Mouse (Mus musculus): Measurements from ENCODE around the gene Rftn2. TPM values are rescaled to one million over a fixed set of nuclear protein-coding genes. Genes with fewer than 3 reads are reported as not detected.
A peak's percentile ranks its signal among the peaks of the same experiment; 100 is the strongest.

Gene Rftn2
- 0.53 and 0.85 TPM in 2 replicates for polyA plus RNA-seq (2012; rRNA removed)

DNA sequence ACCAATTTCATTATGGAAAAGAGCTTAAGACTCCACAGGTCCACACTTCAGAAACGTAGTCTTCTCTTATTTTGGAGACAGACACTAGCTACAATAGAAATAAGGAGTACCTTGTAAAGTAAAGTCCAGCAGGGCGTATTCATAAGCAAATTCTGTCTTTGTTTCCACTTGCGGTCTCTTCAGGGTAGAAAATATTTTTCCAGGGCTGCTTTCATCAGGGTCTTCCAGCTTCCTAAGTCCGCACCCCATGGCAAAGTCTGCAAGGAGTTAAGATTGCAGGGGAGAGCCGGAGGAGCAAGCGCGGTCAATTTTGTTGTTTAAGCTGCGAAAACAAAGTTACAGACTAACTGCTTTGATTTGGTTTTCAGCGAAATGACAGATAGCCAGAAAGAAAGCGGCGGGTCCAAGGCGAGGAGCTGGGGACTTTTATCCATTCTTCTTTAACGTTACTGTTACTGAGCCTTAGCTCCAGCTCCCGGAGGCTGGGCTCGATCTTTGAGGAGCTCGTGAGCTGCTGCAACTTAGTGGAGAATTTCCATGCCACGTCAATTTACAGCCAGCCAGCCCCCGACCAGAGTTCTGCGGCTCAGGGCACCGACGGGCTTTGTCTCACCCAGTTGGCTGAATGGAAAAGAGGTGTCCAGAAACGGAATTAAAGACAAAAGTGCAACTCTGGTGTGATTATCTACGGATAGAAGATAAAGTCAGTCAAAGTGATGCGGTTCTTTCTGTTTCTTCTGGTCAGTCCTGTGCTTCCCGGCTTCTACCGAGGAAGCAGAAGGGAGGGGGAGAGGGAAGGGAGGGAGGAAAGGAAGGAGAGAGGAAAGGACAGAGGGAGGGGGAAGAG is at the start of gene Rftn2:
Gene Rftn2, minus strand, starts transcription at position 772 of the 847 bp plus-strand sequence.
- Histone ChIP-seq H3K27me3 (ENCODE audit: control insufficient read depth, insufficient read depth, low read length) (peaks cover 2% of the 10 kb centered on the region; the same call in 1 of the 2 replicates), H3K4me3 (ENCODE audit: low read depth, low read length) (peak within 1 kb of the TSS; percentile 66), H3K4me1 (ENCODE audit: control insufficient read depth, insufficient read depth, insufficient read length, low read length) (no peaks in the 10 kb centered on the region), H3K36me3 (ENCODE audit: control insufficient read depth, insufficient read depth, low read length) (no peaks in the 10 kb centered on the region), H3K27ac (ENCODE audit: insufficient read depth, low read depth, low read length) (no peak within 1 kb of the TSS)
- whole genome bisulfite sequencing: 8% methylated on average over 26 of the region's 26 CpGs
- no peak for TF ChIP-seq POLR2A (IDR thresholded peaks at IDR 0.05; ENCODE audit: low read depth, low read length)

DNA sequence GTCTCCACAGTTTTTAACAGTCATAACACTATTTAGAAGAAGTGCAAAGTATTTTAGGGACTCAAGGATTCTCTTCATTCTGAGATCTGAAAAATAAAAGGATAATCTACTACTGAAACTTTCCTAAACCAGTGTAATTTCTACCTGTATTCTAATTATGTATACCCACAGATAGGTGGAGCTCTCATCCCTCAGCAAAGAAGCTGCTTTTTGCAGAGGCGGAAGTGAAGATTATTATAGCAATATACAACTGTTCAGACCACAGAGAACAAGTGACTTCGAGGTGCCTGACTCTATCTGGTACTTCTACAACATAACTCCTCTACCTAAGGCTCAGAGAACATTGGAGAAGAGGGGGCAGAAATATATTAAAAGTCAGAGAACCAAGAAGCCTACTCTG is 38.9 kb upstream of the Rftn2 start:
- H3K27me3 ChIP-seq (ENCODE audit: control insufficient read depth, insufficient read depth, low read length): no peaks in the 10 kb centered on the region
- no peaks in the 10 kb centered on the region for H3K4me1 ChIP-seq (ENCODE audit: control insufficient read depth, insufficient read depth, insufficient read length, low read length)
- WGBS: 34% methylated on average over 2 of the region's 2 CpGs
- H3K27ac ChIP-seq (ENCODE audit: insufficient read depth, low read depth, low read length): no peak overlapping the region
- no peaks in the 10 kb centered on the region for H3K36me3 ChIP-seq (ENCODE audit: control insufficient read depth, insufficient read depth, low read length)
- TF ChIP-seq POLR2A (IDR thresholded peaks at IDR 0.05; ENCODE audit: low read depth, low read length): no peak
- H3K4me3 ChIP-seq (ENCODE audit: low read depth, low read length): no peak overlapping the region

DNA sequence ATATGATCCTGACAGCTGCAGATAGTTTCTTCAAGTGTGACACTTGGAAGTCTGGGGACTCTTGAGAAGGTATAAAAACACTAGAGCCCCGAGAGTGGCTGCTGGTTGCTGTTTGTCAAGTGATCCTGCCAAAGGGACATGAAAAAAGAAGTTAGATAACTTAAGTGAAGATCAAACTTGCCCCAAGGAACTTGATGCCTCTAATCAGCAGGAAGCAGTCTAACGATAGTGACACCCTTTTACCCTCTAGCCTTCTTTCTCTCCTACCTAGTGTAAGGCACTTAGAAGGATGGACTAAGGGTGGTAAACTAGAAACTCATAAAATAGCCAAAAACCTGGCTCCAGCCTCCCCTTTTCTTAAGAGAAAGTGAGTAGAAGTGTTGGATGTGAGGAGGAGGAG is 37.8 kb upstream of the Rftn2 start:
- H3K27me3 ChIP-seq (ENCODE audit: control insufficient read depth, insufficient read depth, low read length): no peaks in the 10 kb centered on the region
- no peak overlapping the region for H3K4me3 ChIP-seq (ENCODE audit: low read depth, low read length)
- no peaks in the 10 kb centered on the region for H3K36me3 ChIP-seq (ENCODE audit: control insufficient read depth, insufficient read depth, low read length)
- TF ChIP-seq CTCF (IDR thresholded peaks at IDR 0.05; ENCODE audit: extremely low read depth, insufficient read length, insufficient replicate concordance, low read depth, low read length): no peak
- no peak for TF ChIP-seq POLR2A (IDR thresholded peaks at IDR 0.05; ENCODE audit: low read depth, low read length)
- no peak overlapping the region for H3K27ac ChIP-seq (ENCODE audit: insufficient read depth, low read depth, low read length)
- H3K4me1 ChIP-seq (ENCODE audit: control insufficient read depth, insufficient read depth, insufficient read length, low read length): no peaks in the 10 kb centered on the region
- WGBS: 34% methylated on average over 2 of the region's 2 CpGs

DNA sequence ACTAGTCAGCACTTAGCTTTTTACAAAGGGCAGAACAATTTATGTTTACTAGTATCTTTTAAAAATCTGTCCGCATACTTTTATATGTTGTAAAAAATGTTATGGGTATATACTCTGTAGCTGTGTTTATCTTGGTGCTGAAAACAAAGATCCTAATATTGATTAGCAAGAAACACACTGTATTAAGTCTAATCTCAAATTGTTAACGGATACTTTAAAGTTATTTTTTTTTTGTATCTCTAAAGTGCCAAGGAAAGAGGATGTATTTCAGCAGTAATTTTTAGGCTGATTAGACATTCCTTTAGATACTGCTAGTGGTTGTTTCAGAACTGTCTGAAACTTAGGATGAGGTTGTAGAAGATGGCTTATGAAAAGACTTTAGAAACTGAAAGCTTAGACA is 19.8 kb upstream of the Rftn2 start:
- Histone ChIP-seq H3K27me3 (ENCODE audit: control insufficient read depth, insufficient read depth, low read length) (no peaks in the 10 kb centered on the region), H3K4me1 (ENCODE audit: control insufficient read depth, insufficient read depth, insufficient read length, low read length) (peaks cover 2% of the 10 kb centered on the region; the same call in 1 of the 2 replicates), H3K27ac (ENCODE audit: insufficient read depth, low read depth, low read length) (no peak overlapping the region), H3K36me3 (ENCODE audit: control insufficient read depth, insufficient read depth, low read length) (peaks cover 2% of the 10 kb centered on the region; the same call in 1 of the 2 replicates), H3K4me3 (ENCODE audit: low read depth, low read length) (no peak overlapping the region)
- no peak for TF ChIP-seq POLR2A (IDR thresholded peaks at IDR 0.05; ENCODE audit: low read depth, low read length)
- no peak for TF ChIP-seq CTCF (IDR thresholded peaks at IDR 0.05; ENCODE audit: extremely low read depth, insufficient read length, insufficient replicate concordance, low read depth, low read length)
- 92% methylated on average over 2 of the region's 2 CpGs for WGBS

DNA sequence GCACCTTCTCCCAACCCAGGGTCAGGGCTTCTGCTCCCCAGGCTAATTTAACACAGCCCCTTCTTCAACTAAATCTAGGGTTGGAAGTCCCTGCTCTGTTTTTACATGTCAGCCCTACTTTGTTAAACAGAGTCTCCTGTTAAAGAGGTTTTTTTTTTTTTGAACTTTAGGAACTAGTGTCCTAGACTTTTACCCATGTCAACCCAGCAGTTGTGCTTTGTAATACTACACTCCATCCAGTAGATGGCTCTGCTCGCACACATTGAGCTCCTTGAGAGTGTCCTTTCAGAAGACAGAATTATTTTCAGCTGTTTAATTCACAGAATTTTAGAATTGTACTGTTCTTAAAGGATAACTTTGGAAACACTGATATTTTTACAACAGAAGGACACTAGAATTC is 12.7 kb upstream of the Rftn2 start:
- Histone ChIP-seq H3K36me3 (ENCODE audit: control insufficient read depth, insufficient read depth, low read length) (peaks cover 2% of the 10 kb centered on the region; the same call in 1 of the 2 replicates), H3K4me1 (ENCODE audit: control insufficient read depth, insufficient read depth, insufficient read length, low read length) (peaks cover 5% of the 10 kb centered on the region; the same call in 1 of the 2 replicates), H3K27me3 (ENCODE audit: control insufficient read depth, insufficient read depth, low read length) (no peaks in the 10 kb centered on the region), H3K4me3 (ENCODE audit: low read depth, low read length) (no peak overlapping the region), H3K27ac (ENCODE audit: insufficient read depth, low read depth, low read length) (no peak overlapping the region)
- no peak for TF ChIP-seq POLR2A (IDR thresholded peaks at IDR 0.05; ENCODE audit: low read depth, low read length)
- TF ChIP-seq CTCF (IDR thresholded peaks at IDR 0.05; ENCODE audit: extremely low read depth, insufficient read length, insufficient replicate concordance, low read depth, low read length): no peak
- WGBS: 2% methylated on average over 1 of the region's 1 CpGs

DNA sequence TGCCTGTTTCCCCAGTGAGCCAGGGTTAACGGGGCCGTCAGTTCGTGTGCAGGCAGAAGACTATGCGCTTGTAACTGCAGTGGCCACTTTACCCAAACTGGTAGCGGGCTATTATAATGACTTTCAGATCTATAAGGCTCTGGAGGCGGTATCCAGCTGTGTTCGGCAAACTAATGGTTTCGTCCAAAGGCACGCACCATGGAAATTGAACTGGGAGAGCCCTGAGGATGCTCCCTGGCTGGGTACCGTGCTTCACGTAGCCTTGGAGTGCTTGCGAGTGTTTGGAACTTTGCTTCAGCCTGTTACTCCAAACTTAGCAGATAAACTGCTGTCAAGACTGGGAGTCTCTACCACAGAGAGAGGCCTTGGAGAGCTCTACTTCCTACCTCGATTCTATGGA is 11.9 kb upstream of the Rftn2 start:
- WGBS: 8% methylated on average over 13 of the region's 13 CpGs
- Histone ChIP-seq H3K27me3 (ENCODE audit: control insufficient read depth, insufficient read depth, low read length) (no peaks in the 10 kb centered on the region), H3K27ac (ENCODE audit: insufficient read depth, low read depth, low read length) (no peak overlapping the region), H3K4me3 (ENCODE audit: low read depth, low read length) (peak overlapping the region; percentile 96), H3K36me3 (ENCODE audit: control insufficient read depth, insufficient read depth, low read length) (no peaks in the 10 kb centered on the region), H3K4me1 (ENCODE audit: control insufficient read depth, insufficient read depth, insufficient read length, low read length) (peaks cover 5% of the 10 kb centered on the region; the same call in 1 of the 2 replicates)
- TF ChIP-seq CTCF (IDR thresholded peaks at IDR 0.05; ENCODE audit: extremely low read depth, insufficient read length, insufficient replicate concordance, low read depth, low read length): no peak

DNA sequence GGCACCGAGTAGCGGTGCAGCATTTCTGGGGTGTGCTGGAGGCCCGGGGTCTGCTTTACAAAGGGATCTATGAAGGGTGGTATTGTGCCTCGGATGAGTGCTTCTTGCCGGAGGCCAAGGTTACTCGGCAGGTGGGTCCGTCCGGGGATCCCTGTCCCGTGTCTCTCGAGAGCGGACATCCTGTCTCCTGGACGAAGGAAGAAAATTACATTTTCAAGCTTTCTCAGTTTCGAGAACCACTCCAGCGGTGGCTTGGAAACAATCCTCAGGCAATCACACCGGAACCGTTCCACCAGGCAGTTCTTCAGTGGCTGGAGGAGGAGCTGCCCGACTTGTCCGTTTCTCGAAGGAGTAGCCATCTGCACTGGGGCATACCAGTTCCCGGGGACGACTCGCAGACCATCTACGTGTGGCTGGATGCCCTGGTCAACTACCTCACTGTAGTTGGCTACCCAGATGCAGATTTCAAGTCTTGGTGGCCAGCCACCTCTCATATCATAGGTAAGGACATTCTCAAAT is 11.1 kb upstream of the Rftn2 start:
- no peaks in the 10 kb centered on the region for H3K36me3 ChIP-seq (ENCODE audit: control insufficient read depth, insufficient read depth, low read length)

More for the DNA sequence above, 11.1 kb upstream of the Rftn2 start:
- Histone ChIP-seq H3K27ac (ENCODE audit: insufficient read depth, low read depth, low read length) (peak overlapping the region; percentile 28; the same call in 1 of the 2 replicates), H3K4me1 (ENCODE audit: control insufficient read depth, insufficient read depth, insufficient read length, low read length) (peaks cover 5% of the 10 kb centered on the region; the same call in 1 of the 2 replicates), H3K27me3 (ENCODE audit: control insufficient read depth, insufficient read depth, low read length) (no peaks in the 10 kb centered on the region), H3K4me3 (ENCODE audit: low read depth, low read length) (peak overlapping the region; percentile 96)
- TF ChIP-seq CTCF (IDR thresholded peaks at IDR 0.05; ENCODE audit: extremely low read depth, insufficient read length, insufficient replicate concordance, low read depth, low read length): no peak
- no peak for TF ChIP-seq POLR2A (IDR thresholded peaks at IDR 0.05; ENCODE audit: low read depth, low read length)
- WGBS: under 1% methylated on average over 23 of the region's 23 CpGs
